Mouse (Mus musculus) heart, embryonic 12.5 days (tissue): ENCODE data around the gene Tarbp1. TPM values are rescaled to one million over a fixed set of nuclear protein-coding genes. Genes with fewer than 3 reads are reported as not detected.
"Not testable (repeated sequence)": the region's sequence is repeated elsewhere in the genome, so short reads cannot be mapped to it uniquely, and the experiment has no call there.

ENCODE experiments used
- ATAC-seq: fragments of 200-750 bp; cut with Nextera tagmentation; 2 replicates; pipeline ENCODE4 v1.8.0; 2017; ENCODE audit warnings: moderate TSS enrichment, moderate library complexity; ENCODE audit not compliant: insufficient number of reproducible peaks, low FRiP score
- H3K27ac ChIP-seq: fragments of 300-500 bp; sonication (generic); 2 replicates; pipeline ENCODE4 v1.5.1; 2016; ENCODE audit warnings: mild to moderate bottlenecking, moderate library complexity; ENCODE audit not compliant: poor library complexity, severe bottlenecking
- H3K27me3 ChIP-seq: fragments of 300-500 bp; sonication (generic); replicated peaks from 2 replicates; pipeline ENCODE4 v1.6.1; 2016; ENCODE audit warnings: mild to moderate bottlenecking, moderate library complexity
- H3K36me3 ChIP-seq: fragments of 300-500 bp; sonication (generic); 2 replicates; pipeline ENCODE4 v1.6.1; 2016; ENCODE audit warnings: mild to moderate bottlenecking, moderate library complexity
- H3K4me1 ChIP-seq: fragments of 300-500 bp; sonication (generic); replicated peaks from 2 replicates; pipeline ENCODE4 v1.6.1; 2016; ENCODE audit warnings: mild to moderate bottlenecking
- H3K4me2 ChIP-seq: fragments of 300-500 bp; sonication (generic); 2 replicates; pipeline ENCODE4 v1.6.1; 2016; ENCODE audit warnings: mild to moderate bottlenecking, moderate library complexity
- H3K4me3 ChIP-seq: fragments of 300-500 bp; sonication (generic); 2 replicates; pipeline ENCODE4 v1.5.1; 2016; ENCODE audit warnings: mild to moderate bottlenecking
- H3K9ac ChIP-seq: fragments of 300-500 bp; sonication (generic); 2 replicates; pipeline ENCODE4 v1.6.1; 2016; ENCODE audit warnings: mild to moderate bottlenecking, moderate library complexity
- H3K9me3 ChIP-seq: fragments of 300-500 bp; sonication (generic); replicated peaks from 2 replicates; pipeline ENCODE4 v1.6.1; 2016; ENCODE audit warnings: mild to moderate bottlenecking, moderate library complexity
- WGBS: fragments of 180-500 bp; shearing (Covaris S2); methylation state at CpG from one replicate; pipeline ENCODE4 v1.1.7; 2016; 5-methylcytosine and 5-hydroxymethylcytosine counted together
- polyA plus RNA-seq: library from polyadenylated mRNA; unstranded; fragments of >200 nt; fragmentation: Nextera tagmentation; extraction: Ambion mirVana; gene quantifications from 2 replicates; pipeline ENCODE4 v1.2.1, GENCODE M21; 2016

Tarbp1 gene
- polyA plus RNA-seq, 1 experiment from 2014 or later = 2.4 TPM

- Histone ChIP-seq H3K27ac (no peak overlapping the region), H3K4me1 (no peaks in the 10 kb centered on the region), H3K4me3 (no peak overlapping the region), H3K36me3 (peaks cover 83% of the 10 kb centered on the region), H3K27me3 (no peaks in the 10 kb centered on the region), H3K9me3 (no peaks in the 10 kb centered on the region), H3K9ac (no peak overlapping the region), H3K4me2 (no peak overlapping the region)
- no peak for ATAC-seq
- WGBS = 82% methylated on average over 8 of the region's 8 CpGs
Observed at GRCm38 (mm10) chr8:126451158-126451557, 23.7 kb downstream of the Tarbp1 start.

- Histone ChIP-seq H3K4me2 (no peak overlapping the region), H3K4me3 (no peak overlapping the region), H3K9ac (no peak overlapping the region), H3K9me3 (no peaks in the 10 kb centered on the region), H3K27ac (no peak overlapping the region), H3K36me3 (peaks cover 48% of the 10 kb centered on the region), H3K27me3 (no peaks in the 10 kb centered on the region), H3K4me1 (no peaks in the 10 kb centered on the region)
- WGBS = 61% methylated on average over 2 of the region's 2 CpGs
- no peak for ATAC-seq
Observed at GRCm38 (mm10) chr8:126438937-126439336, 35.9 kb downstream of the Tarbp1 start.

GRCm38 (mm10) chr8:126433827-126434226, 41.0 kb downstream of the Tarbp1 start:
- ATAC-seq = no peak
- 74% methylated on average over 7 of the region's 7 CpGs for WGBS
- H3K36me3 ChIP-seq = peaks cover 70% of the 10 kb centered on the region

GRCm38 (mm10) chr8:126429635-126430034, 45.2 kb downstream of the Tarbp1 start:
- Histone ChIP-seq H3K36me3 (peaks cover 72% of the 10 kb centered on the region), H3K4me2 (no peak overlapping the region), H3K9ac (no peak overlapping the region), H3K4me1 (no peaks in the 10 kb centered on the region), H3K9me3 (no peaks in the 10 kb centered on the region), H3K27ac (no peak overlapping the region), H3K27me3 (no peaks in the 10 kb centered on the region), H3K4me3 (no peak overlapping the region)
- ATAC-seq = no peak
- WGBS = 91% methylated on average over 5 of the region's 5 CpGs

More at GRCm38 (mm10) chr8:126433827-126434226, 41.0 kb downstream of the Tarbp1 start:
- H3K4me2 ChIP-seq = no peak overlapping the region
- no peaks in the 10 kb centered on the region for H3K27me3 ChIP-seq
- no peaks in the 10 kb centered on the region for H3K4me1 ChIP-seq
- H3K4me3 ChIP-seq = no peak overlapping the region
- no peak overlapping the region for H3K9ac ChIP-seq
- H3K27ac ChIP-seq = no peak overlapping the region
- no peaks in the 10 kb centered on the region for H3K9me3 ChIP-seq

GRCm38 (mm10) chr8:126424946-126425345, 49.9 kb downstream of the Tarbp1 start:
- no peaks in the 10 kb centered on the region for H3K27me3 ChIP-seq
- no peak for ATAC-seq
- 66% methylated on average over 1 of the region's 1 CpGs for WGBS
- peaks cover 9% of the 10 kb centered on the region for H3K4me1 ChIP-seq
- no peak overlapping the region for H3K9ac ChIP-seq
- no peaks in the 10 kb centered on the region for H3K9me3 ChIP-seq
- H3K36me3 ChIP-seq = peaks cover 47% of the 10 kb centered on the region
- no peak overlapping the region for H3K4me2 ChIP-seq
- H3K4me3 ChIP-seq = no peak overlapping the region
- no peak overlapping the region for H3K27ac ChIP-seq

GRCm38 (mm10) chr8:126424163-126424562, 50.7 kb downstream of the Tarbp1 start:
- no peak overlapping the region for H3K9ac ChIP-seq
- H3K4me3 ChIP-seq = no peak overlapping the region
- WGBS = 90% methylated on average over 4 of the region's 4 CpGs
- H3K4me2 ChIP-seq = no peak overlapping the region
- no peaks in the 10 kb centered on the region for H3K27me3 ChIP-seq
- no peaks in the 10 kb centered on the region for H3K9me3 ChIP-seq
- ATAC-seq = no peak
- H3K36me3 ChIP-seq = peaks cover 40% of the 10 kb centered on the region
- no peak overlapping the region for H3K27ac ChIP-seq
- H3K4me1 ChIP-seq = peaks cover 9% of the 10 kb centered on the region

- H3K36me3 ChIP-seq = peaks cover 28% of the 10 kb centered on the region
- peak overlapping the region; percentile 86 for H3K4me2 ChIP-seq
- 7% methylated on average over 9 of the region's 9 CpGs for WGBS
- peak overlapping the region; percentile 90 for H3K9ac ChIP-seq
- H3K4me1 ChIP-seq = peaks cover 9% of the 10 kb centered on the region
- no peaks in the 10 kb centered on the region for H3K9me3 ChIP-seq
- H3K27me3 ChIP-seq = no peaks in the 10 kb centered on the region
- H3K27ac ChIP-seq = peak overlapping the region; percentile 77
- H3K4me3 ChIP-seq = peak overlapping the region; percentile 88
- ATAC-seq = peak; percentile 22; the same call in 1 of the 2 replicates
Observed at GRCm38 (mm10) chr8:126422920-126423300, 52.0 kb downstream of the Tarbp1 start.

GRCm38 (mm10) chr8:126422174-126422919, 52.5 kb downstream of the Tarbp1 start, which contains the start of gene Coa6:
Gene Coa6 (plus strand): TSS chr8:126422515.
- under 1% methylated on average over 61 of the region's 61 CpGs for WGBS
- Histone ChIP-seq H3K4me1 (peaks cover 9% of the 10 kb centered on the region), H3K9ac (peak within 1 kb of the TSS; percentile 90), H3K4me2 (peak within 1 kb of the TSS; percentile 86), H3K4me3 (peak within 1 kb of the TSS; percentile 88), H3K9me3 (no peaks in the 10 kb centered on the region), H3K27me3 (no peaks in the 10 kb centered on the region), H3K27ac (peak within 1 kb of the TSS; percentile 77), H3K36me3 (peaks cover 23% of the 10 kb centered on the region)
- peak; percentile 99 for ATAC-seq

GRCm38 (mm10) chr8:126420834-126421233, 54.0 kb downstream of the Tarbp1 start:
- no peaks in the 10 kb centered on the region for H3K9me3 ChIP-seq

GRCm38 (mm10) chr8:126405030-126405429, 69.8 kb downstream of the Tarbp1 start:
- no peaks in the 10 kb centered on the region for H3K36me3 ChIP-seq
- no peak overlapping the region for H3K9ac ChIP-seq
- H3K4me3 ChIP-seq = no peak overlapping the region
- H3K27me3 ChIP-seq = 0 out of 2 replicates have a peak, but pooled peaks cover 6% of the 10 kb centered on the region
- no peak for ATAC-seq
- no peak overlapping the region for H3K27ac ChIP-seq
- H3K4me1 ChIP-seq = no peaks in the 10 kb centered on the region
- H3K9me3 ChIP-seq = peaks cover 5% of the 10 kb centered on the region; the same call in 1 of the 2 replicates
- H3K4me2 ChIP-seq = no peak overlapping the region
- WGBS = 71% methylated on average over 4 of the region's 4 CpGs

More at GRCm38 (mm10) chr8:126420834-126421233, 54.0 kb downstream of the Tarbp1 start:
- Histone ChIP-seq H3K4me2 (no peak overlapping the region), H3K4me1 (peaks cover 9% of the 10 kb centered on the region), H3K27ac (no peak overlapping the region), H3K4me3 (no peak overlapping the region), H3K27me3 (no peaks in the 10 kb centered on the region), H3K36me3 (peaks cover 8% of the 10 kb centered on the region), H3K9ac (no peak overlapping the region)
- ATAC-seq = no peak
- 82% methylated on average over 3 of the region's 3 CpGs for WGBS

GRCm38 (mm10) chr8:126404550-126404949, 70.3 kb downstream of the Tarbp1 start:
- H3K9ac ChIP-seq, H3K36me3 ChIP-seq, H3K4me3 ChIP-seq, H3K4me2 ChIP-seq, H3K27me3 ChIP-seq, H3K27ac ChIP-seq, H3K9me3 ChIP-seq, ATAC-seq, H3K4me1 ChIP-seq: not testable (repeated sequence)
